Mouse (Mus musculus) midbrain, embryonic 10.5 days (tissue): Measurements from ENCODE around the gene Mog. TPM values are rescaled to one million over a fixed set of nuclear protein-coding genes. Genes with fewer than 3 reads are reported as not detected.

Experiments used
- DNase-seq: peaks from one replicate; pipeline ENCODE4 v3.0.0-alpha.2; 2017; ENCODE audit warnings: low spot score
- H3K27ac ChIP-seq: fragments of 300-500 bp; sonication (generic); replicated peaks from 2 replicates; pipeline ENCODE4 v1.5.1; 2016; ENCODE audit warnings: mild to moderate bottlenecking
- H3K27me3 ChIP-seq: fragments of 300-500 bp; sonication (generic); 2 replicates; pipeline ENCODE4 v1.6.1; 2016; ENCODE audit warnings: low read depth, mild to moderate bottlenecking; ENCODE audit not compliant: poor library complexity, severe bottlenecking
- H3K36me3 ChIP-seq: fragments of 300-500 bp; sonication (generic); 2 replicates; pipeline ENCODE4 v1.6.1; 2016; ENCODE audit warnings: mild to moderate bottlenecking, moderate library complexity
- H3K4me1 ChIP-seq: fragments of 300-500 bp; sonication (generic); 2 replicates; pipeline ENCODE4 v1.6.1; 2016
- H3K4me3 ChIP-seq: fragments of 300-500 bp; sonication (generic); 2 replicates; pipeline ENCODE4 v1.5.1; 2016; ENCODE audit warnings: mild to moderate bottlenecking, moderate library complexity
- H3K9me3 ChIP-seq: fragments of 300-500 bp; sonication (generic); replicated peaks from 2 replicates; pipeline ENCODE4 v1.6.1; 2016; ENCODE audit warnings: mild to moderate bottlenecking
- WGBS: fragments of 180-500 bp; shearing (Covaris S2); methylation state at CpG from one replicate; pipeline ENCODE4 v1.1.7; 2016; 5-methylcytosine and 5-hydroxymethylcytosine counted together
- polyA plus RNA-seq: library from polyadenylated mRNA; unstranded; fragments of >200 nt; fragmentation: Nextera tagmentation; extraction: Ambion mirVana; gene quantifications from 2 replicates; pipeline ENCODE4 v1.2.1, GENCODE M21; 2016

Gene Mog
- 0.10 and 0.15 TPM in 2 replicates for polyA plus RNA-seq

GRCm38 (mm10) chr17:37022628-37023576 lies at the start of gene Mog:
Gene Mog, minus strand, starts transcription at chr17:37023398.
- no peak for DNase-seq
- Histone ChIP-seq H3K36me3 (no peaks in the 10 kb centered on the region), H3K27ac (no peak within 1 kb of the TSS), H3K9me3 (no peaks in the 10 kb centered on the region), H3K4me3 (no peak within 1 kb of the TSS), H3K4me1 (peaks cover 2% of the 10 kb centered on the region; the same call in 1 of the 2 replicates), H3K27me3 (no peaks in the 10 kb centered on the region)
- WGBS, result 77% methylated on average over 9 of the region's 9 CpGs

GRCm38 (mm10) chr17:37072730-37073276 lies 49.6 kb upstream of the Mog start:
- no peak for DNase-seq
- H3K4me3 ChIP-seq, result no peak overlapping the region
- peaks cover 24% of the 10 kb centered on the region for H3K4me1 ChIP-seq
- H3K36me3 ChIP-seq, result peaks cover 92% of the 10 kb centered on the region
- 45% methylated on average over 11 of the region's 11 CpGs for WGBS
- no peaks in the 10 kb centered on the region for H3K27me3 ChIP-seq
- H3K9me3 ChIP-seq, result no peaks in the 10 kb centered on the region
- peak overlapping the region; percentile 67 for H3K27ac ChIP-seq

GRCm38 (mm10) chr17:37072080-37072729 lies 49.0 kb upstream of the Mog start:
- DNase-seq, result no peak
- Histone ChIP-seq H3K4me3 (no peak overlapping the region), H3K27me3 (no peaks in the 10 kb centered on the region), H3K9me3 (no peaks in the 10 kb centered on the region), H3K4me1 (peaks cover 24% of the 10 kb centered on the region), H3K36me3 (peaks cover 98% of the 10 kb centered on the region), H3K27ac (peak overlapping the region; percentile 56)
- WGBS, result 69% methylated on average over 12 of the region's 12 CpGs

- no peak for DNase-seq
Observed at GRCm38 (mm10) chr17:37070121-37070520, 46.9 kb upstream of the Mog start.

GRCm38 (mm10) chr17:37067861-37068260 lies 44.7 kb upstream of the Mog start:
- Histone ChIP-seq H3K4me1 (peaks cover 19% of the 10 kb centered on the region), H3K4me3 (no peak overlapping the region), H3K27me3 (no peaks in the 10 kb centered on the region), H3K27ac (no peak overlapping the region), H3K36me3 (peaks cover 99% of the 10 kb centered on the region), H3K9me3 (no peaks in the 10 kb centered on the region)
- no peak for DNase-seq
- 85% methylated on average over 1 of the region's 1 CpGs for WGBS

More at GRCm38 (mm10) chr17:37070121-37070520, 46.9 kb upstream of the Mog start:
- Histone ChIP-seq H3K4me1 (peaks cover 24% of the 10 kb centered on the region), H3K27ac (no peak overlapping the region), H3K9me3 (no peaks in the 10 kb centered on the region), H3K27me3 (no peaks in the 10 kb centered on the region), H3K4me3 (no peak overlapping the region), H3K36me3 (peaks cover 99% of the 10 kb centered on the region)
- WGBS, result 90% methylated on average over 8 of the region's 8 CpGs

- no peak for DNase-seq
- Histone ChIP-seq H3K4me1 (peaks cover 11% of the 10 kb centered on the region; the same call in 1 of the 2 replicates), H3K9me3 (no peaks in the 10 kb centered on the region), H3K4me3 (no peak overlapping the region), H3K27ac (no peak overlapping the region), H3K27me3 (no peaks in the 10 kb centered on the region), H3K36me3 (peaks cover 99% of the 10 kb centered on the region)
- 93% methylated on average over 2 of the region's 2 CpGs for WGBS
Observed at GRCm38 (mm10) chr17:37065993-37066392, 42.8 kb upstream of the Mog start.

- no peaks in the 10 kb centered on the region for H3K9me3 ChIP-seq
- peaks cover 99% of the 10 kb centered on the region for H3K36me3 ChIP-seq
- 63% methylated on average over 11 of the region's 11 CpGs for WGBS
- H3K4me3 ChIP-seq, result no peak overlapping the region
- no peak overlapping the region for H3K27ac ChIP-seq
- no peak for DNase-seq
- H3K27me3 ChIP-seq, result no peaks in the 10 kb centered on the region
- H3K4me1 ChIP-seq, result peaks cover 11% of the 10 kb centered on the region; the same call in 1 of the 2 replicates
Observed at GRCm38 (mm10) chr17:37063686-37064495, 40.7 kb upstream of the Mog start.

GRCm38 (mm10) chr17:37063063-37063462 lies 39.9 kb upstream of the Mog start:
- 71% methylated on average over 10 of the region's 10 CpGs for WGBS
- Histone ChIP-seq H3K27ac (no peak overlapping the region), H3K27me3 (no peaks in the 10 kb centered on the region), H3K9me3 (no peaks in the 10 kb centered on the region), H3K4me3 (no peak overlapping the region), H3K36me3 (peaks cover 99% of the 10 kb centered on the region), H3K4me1 (peaks cover 11% of the 10 kb centered on the region; the same call in 1 of the 2 replicates)
- DNase-seq, result no peak

GRCm38 (mm10) chr17:37062101-37062641 lies 39.0 kb upstream of the Mog start:
- H3K9me3 ChIP-seq, result no peaks in the 10 kb centered on the region
- H3K27me3 ChIP-seq, result no peaks in the 10 kb centered on the region
- WGBS, result 84% methylated on average over 10 of the region's 10 CpGs
- DNase-seq, result no peak
- H3K4me3 ChIP-seq, result no peak overlapping the region
- H3K4me1 ChIP-seq, result peaks cover 11% of the 10 kb centered on the region; the same call in 1 of the 2 replicates
- peaks cover 99% of the 10 kb centered on the region for H3K36me3 ChIP-seq
- no peak overlapping the region for H3K27ac ChIP-seq

- H3K36me3 ChIP-seq, result peaks cover 99% of the 10 kb centered on the region
- DNase-seq, result no peak
- no peaks in the 10 kb centered on the region for H3K9me3 ChIP-seq
- H3K27me3 ChIP-seq, result no peaks in the 10 kb centered on the region
- peaks cover 11% of the 10 kb centered on the region; the same call in 1 of the 2 replicates for H3K4me1 ChIP-seq
- no peak overlapping the region for H3K4me3 ChIP-seq
- 69% methylated on average over 3 of the region's 3 CpGs for WGBS
- no peak overlapping the region for H3K27ac ChIP-seq
Observed at GRCm38 (mm10) chr17:37061435-37061834, 38.2 kb upstream of the Mog start.

GRCm38 (mm10) chr17:37056957-37057356 lies 33.8 kb upstream of the Mog start:
- Histone ChIP-seq H3K9me3 (no peaks in the 10 kb centered on the region), H3K27ac (no peak overlapping the region), H3K4me1 (peaks cover 6% of the 10 kb centered on the region; the same call in 1 of the 2 replicates), H3K4me3 (no peak overlapping the region), H3K27me3 (no peaks in the 10 kb centered on the region), H3K36me3 (peaks cover 89% of the 10 kb centered on the region)
- no peak for DNase-seq
- 86% methylated on average over 6 of the region's 6 CpGs for WGBS

- no peak for DNase-seq
- H3K27ac ChIP-seq, result no peak overlapping the region
- peaks cover 32% of the 10 kb centered on the region for H3K27me3 ChIP-seq
- peaks cover 37% of the 10 kb centered on the region for H3K36me3 ChIP-seq
- peaks cover 52% of the 10 kb centered on the region for H3K4me1 ChIP-seq
- H3K4me3 ChIP-seq, result peak overlapping the region; percentile 77
- WGBS, result 55% methylated on average over 4 of the region's 4 CpGs
- H3K9me3 ChIP-seq, result no peaks in the 10 kb centered on the region
Observed at GRCm38 (mm10) chr17:37051745-37052144, 28.5 kb upstream of the Mog start.
